Mouse (Mus musculus) spleen, adult 2 months (tissue): ENCODE data around the gene Kcnj4. TPM values are rescaled to one million over a fixed set of nuclear protein-coding genes. Genes with fewer than 3 reads are reported as not detected.

ENCODE experiments used
- DNase-seq, 2 experiments: peaks; one replicate each; pipeline versions ENCODE4 v3.0.0 to v3.0.0-alpha.2; 2012 to 2021; ENCODE audit warnings: low spot score in 2 of 2, low read depth in 1 of 2
- H3K27ac ChIP-seq: fragments of 200-500 bp; 2 replicates; pipeline ENCODE4 v1.5.1; 2012; ENCODE audit warnings: low read length, inconsistent platforms; ENCODE audit not compliant: insufficient read depth
- H3K27me3 ChIP-seq: fragments of 200-500 bp; 2 replicates; pipeline ENCODE4 v1.6.1; 2012; ENCODE audit warnings: mild to moderate bottlenecking, moderate library complexity, low read length, inconsistent platforms; ENCODE audit not compliant: control insufficient read depth, insufficient read depth
- H3K36me3 ChIP-seq: fragments of 200-500 bp; 2 replicates; pipeline ENCODE4 v1.6.1; 2012; ENCODE audit warnings: mild to moderate bottlenecking, low read length, inconsistent platforms; ENCODE audit not compliant: control insufficient read depth, insufficient read depth
- H3K4me1 ChIP-seq: fragments of 200-500 bp; 2 replicates; pipeline ENCODE4 v1.6.1; 2011; ENCODE audit warnings: inconsistent platforms; ENCODE audit not compliant: control insufficient read depth, insufficient read depth, insufficient read length
- H3K4me3 ChIP-seq: fragments of 200-500 bp; 2 replicates; pipeline ENCODE4 v1.5.1; 2011; ENCODE audit warnings: mild to moderate bottlenecking, inconsistent platforms; ENCODE audit not compliant: insufficient read depth, insufficient read length; ENCODE audit errors: extremely low read depth
- CTCF ChIP-seq: fragments of 200-500 bp; IDR thresholded peaks from 2 replicates; pipeline ENCODE4 v1.5.1; 2011; ENCODE audit warnings: mild to moderate bottlenecking, inconsistent platforms; ENCODE audit not compliant: insufficient read depth, insufficient read length, insufficient replicate concordance; ENCODE audit errors: extremely low read depth
- POLR2A ChIP-seq: fragments of 200-500 bp; IDR thresholded peaks from 2 replicates; pipeline ENCODE4 v1.6.1; 2011; ENCODE audit warnings: low read depth, low read length, inconsistent platforms
- WGBS: fragments of 180-500 bp; shearing (Covaris S2); methylation state at CpG from one replicate; pipeline ENCODE4 v1.1.7; 2018; 5-methylcytosine and 5-hydroxymethylcytosine counted together
- polyA plus RNA-seq: library from polyadenylated mRNA; depleted of rRNA; stranded (reverse); fragments of >200 nt; gene quantifications from 2 replicates; pipeline ENCODE4 v1.2.3, GENCODE M21; 2012

Kcnj4 gene
- polyA plus RNA-seq, 1 experiment, result not detected

DNA sequence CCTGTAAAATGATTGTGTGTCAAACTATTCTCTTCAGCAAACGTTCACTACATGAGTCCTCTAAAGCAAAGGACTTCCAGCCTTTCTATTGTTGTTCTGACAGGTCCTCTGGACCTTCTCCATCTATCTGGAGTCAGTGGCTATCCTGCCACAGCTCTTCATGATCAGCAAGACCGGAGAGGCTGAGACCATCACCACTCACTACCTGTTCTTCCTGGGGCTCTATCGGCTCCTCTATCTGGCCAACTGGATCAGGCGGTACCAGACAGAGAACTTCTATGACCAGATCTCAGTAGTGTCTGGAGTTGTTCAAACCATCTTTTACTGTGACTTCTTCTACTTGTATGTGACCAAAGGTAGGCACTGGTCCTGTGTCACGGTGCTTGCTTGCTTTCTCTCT is 20.5 kb upstream of the Kcnj4 start:
- TF ChIP-seq CTCF (no peak), POLR2A (no peak)
- H3K27ac ChIP-seq, result no peak overlapping the region
- H3K4me1 ChIP-seq, result no peaks in the 10 kb centered on the region
- peaks cover 17% of the 10 kb centered on the region for H3K36me3 ChIP-seq
- no peak overlapping the region for H3K4me3 ChIP-seq
- DNase-seq, result no peak
- 80% methylated on average over 5 of the region's 5 CpGs for WGBS
- no peaks in the 10 kb centered on the region for H3K27me3 ChIP-seq

DNA sequence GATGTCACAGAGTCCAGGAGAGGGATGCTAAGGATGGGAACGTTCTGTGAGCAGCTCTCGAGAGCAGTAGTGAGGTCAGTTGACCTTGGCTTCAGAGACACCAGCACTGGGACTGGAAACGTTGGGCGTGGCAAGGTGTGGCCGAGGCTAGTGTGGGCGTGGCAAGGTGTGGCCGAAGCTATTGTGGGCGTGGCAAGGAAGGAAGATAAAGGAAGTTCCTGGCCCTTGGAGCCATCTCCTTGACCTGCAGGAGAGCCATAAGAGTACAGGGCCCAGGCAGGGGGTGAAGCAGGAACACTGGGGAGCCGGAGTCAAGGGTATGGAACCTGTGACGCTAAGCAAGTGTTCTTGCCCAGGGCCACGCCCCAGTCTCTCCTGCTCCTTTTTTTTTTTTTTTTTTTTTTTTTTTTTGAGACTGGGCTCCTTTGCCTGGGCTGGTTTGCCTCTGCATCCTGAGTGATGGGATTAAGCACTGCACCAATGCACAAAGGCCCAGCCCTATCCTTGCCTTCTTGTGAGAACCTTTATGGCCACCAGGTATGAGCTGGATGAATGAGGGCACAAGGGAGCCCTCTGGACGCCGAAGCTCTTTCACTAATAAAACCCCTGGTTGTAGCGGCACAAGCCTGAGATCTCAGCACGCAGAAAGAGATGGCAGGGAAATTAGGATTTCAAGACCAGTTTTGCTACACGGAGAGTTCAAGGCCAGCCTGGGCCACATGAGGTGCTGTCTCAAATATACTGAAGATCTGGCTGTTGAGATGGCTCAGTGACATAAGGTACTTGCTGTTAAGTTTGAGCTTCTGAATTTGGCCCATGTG is 14.6 kb upstream of the Kcnj4 start:
- DNase-seq, result no peak
- peaks cover 8% of the 10 kb centered on the region; the same call in 1 of the 2 replicates for H3K27me3 ChIP-seq
- 71% methylated on average over 16 of the region's 16 CpGs for WGBS
- H3K27ac ChIP-seq, result no peak overlapping the region
- TF ChIP-seq POLR2A, result no peak
- no peak for TF ChIP-seq CTCF
- H3K4me3 ChIP-seq, result no peak overlapping the region
- H3K4me1 ChIP-seq, result peaks cover 3% of the 10 kb centered on the region; the same call in 1 of the 2 replicates
- H3K36me3 ChIP-seq, result no peaks in the 10 kb centered on the region

DNA sequence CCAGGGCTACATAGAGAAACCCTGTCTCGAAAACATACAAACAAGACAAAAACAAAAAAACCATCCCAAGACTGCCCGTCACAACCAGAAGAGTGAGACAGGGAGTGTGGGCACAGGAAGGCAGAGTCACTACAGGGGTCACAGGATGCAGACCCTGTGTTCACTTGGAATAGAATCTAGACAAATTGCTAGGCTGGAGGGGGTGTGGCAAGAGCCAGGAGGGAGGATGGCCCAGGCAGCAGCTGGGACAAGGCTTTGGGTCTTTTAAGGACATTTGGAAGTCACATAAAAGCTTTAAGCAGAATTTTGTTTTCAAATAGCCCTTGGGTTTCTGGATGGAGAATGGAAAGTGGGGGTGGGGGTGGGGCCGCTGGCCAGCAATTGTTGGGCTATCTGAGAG is 13.5 kb upstream of the Kcnj4 start:
- no peak for TF ChIP-seq CTCF
- Histone ChIP-seq H3K27me3 (peaks cover 10% of the 10 kb centered on the region; the same call in 1 of the 2 replicates), H3K36me3 (no peaks in the 10 kb centered on the region), H3K4me3 (no peak overlapping the region), H3K27ac (no peak overlapping the region), H3K4me1 (peaks cover 3% of the 10 kb centered on the region; the same call in 1 of the 2 replicates)
- WGBS, result 83% methylated on average over 3 of the region's 3 CpGs
- DNase-seq, result no peak

DNA sequence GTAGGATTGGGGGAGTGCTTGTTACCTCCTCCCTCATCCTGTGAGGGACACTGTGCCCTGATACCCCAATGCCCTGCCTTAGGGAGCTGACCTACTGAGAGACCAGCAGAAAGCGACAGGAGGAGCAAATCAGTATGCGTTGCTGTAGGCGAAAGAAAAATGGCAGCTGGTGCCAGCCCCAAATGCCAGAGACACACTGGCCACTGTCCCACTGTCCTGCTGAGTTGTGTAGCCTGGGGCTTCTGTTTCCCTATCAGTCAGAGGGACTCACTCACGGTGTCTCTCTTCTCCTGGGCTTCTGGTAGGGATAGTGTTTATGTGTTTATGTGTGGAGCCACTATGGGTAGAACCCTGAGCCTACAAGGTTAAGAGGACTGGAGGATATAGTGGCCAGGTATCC is 12.7 kb upstream of the Kcnj4 start:
- TF ChIP-seq CTCF (no peak), POLR2A (no peak)
- Histone ChIP-seq H3K27ac (no peak overlapping the region), H3K36me3 (no peaks in the 10 kb centered on the region), H3K4me1 (peaks cover 3% of the 10 kb centered on the region; the same call in 1 of the 2 replicates), H3K27me3 (peaks cover 12% of the 10 kb centered on the region; the same call in 1 of the 2 replicates), H3K4me3 (no peak overlapping the region)
- no peak for DNase-seq
- 91% methylated on average over 4 of the region's 4 CpGs for WGBS

DNA sequence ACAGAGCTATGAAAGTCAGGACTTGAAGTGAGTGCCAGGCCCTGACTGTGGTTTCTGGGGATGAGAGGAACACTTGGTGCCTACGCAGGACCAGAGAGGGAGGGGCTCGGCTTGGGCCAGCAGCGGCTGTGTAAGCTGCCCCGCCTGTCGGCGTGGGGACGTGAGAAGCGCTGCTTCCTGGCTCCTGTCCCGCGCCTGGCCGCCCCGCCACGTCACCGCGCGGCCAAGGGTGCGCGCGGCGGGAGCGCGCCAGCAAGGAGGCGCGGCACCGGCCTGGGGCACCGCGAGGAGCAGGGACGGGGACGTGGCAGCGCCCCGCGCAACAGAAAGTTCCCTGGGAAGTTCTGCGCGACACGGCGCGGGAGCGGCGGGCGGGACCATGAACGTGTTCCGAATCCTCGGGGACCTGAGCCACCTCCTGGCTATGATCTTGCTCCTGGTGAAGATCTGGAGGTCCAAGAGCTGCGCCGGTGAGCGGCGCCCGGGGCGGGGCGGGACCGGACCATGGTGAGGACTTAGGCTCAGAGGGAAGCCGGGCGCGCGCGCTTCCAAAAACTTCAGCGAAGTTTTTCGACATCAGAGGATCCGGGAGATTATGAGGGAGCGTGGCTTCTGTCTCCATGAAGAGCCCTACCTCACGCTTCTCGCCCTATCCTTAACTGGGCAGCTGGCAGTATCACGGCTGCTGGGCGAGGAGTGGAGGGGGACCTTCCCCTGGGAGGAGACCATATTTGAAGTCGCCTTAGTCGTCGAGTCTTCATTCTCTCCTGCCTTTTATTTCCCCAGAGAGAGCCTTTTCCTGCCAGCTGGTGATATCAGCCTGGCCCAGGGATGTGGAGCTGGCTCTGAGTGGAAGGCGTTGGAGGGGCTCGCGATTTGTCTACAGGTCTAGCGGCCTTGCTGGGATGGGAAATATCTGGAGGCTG is 11.4 kb upstream of the Kcnj4 start, which contains the start of gene Kdelr3:
Gene Kdelr3 (plus strand): TSS at position 241 of the 926 bp plus-strand sequence.
- H3K4me1 ChIP-seq, result peaks cover 3% of the 10 kb centered on the region; the same call in 1 of the 2 replicates
- TF ChIP-seq POLR2A (no peak), CTCF (no peak)
- 3% methylated on average over 71 of the region's 71 CpGs for WGBS
- no peak for DNase-seq
- no peak within 1 kb of the TSS for H3K27ac ChIP-seq
- peaks cover 17% of the 10 kb centered on the region for H3K27me3 ChIP-seq
- peak within 1 kb of the TSS; percentile 39; the same call in 1 of the 2 replicates for H3K4me3 ChIP-seq
- no peaks in the 10 kb centered on the region for H3K36me3 ChIP-seq

DNA sequence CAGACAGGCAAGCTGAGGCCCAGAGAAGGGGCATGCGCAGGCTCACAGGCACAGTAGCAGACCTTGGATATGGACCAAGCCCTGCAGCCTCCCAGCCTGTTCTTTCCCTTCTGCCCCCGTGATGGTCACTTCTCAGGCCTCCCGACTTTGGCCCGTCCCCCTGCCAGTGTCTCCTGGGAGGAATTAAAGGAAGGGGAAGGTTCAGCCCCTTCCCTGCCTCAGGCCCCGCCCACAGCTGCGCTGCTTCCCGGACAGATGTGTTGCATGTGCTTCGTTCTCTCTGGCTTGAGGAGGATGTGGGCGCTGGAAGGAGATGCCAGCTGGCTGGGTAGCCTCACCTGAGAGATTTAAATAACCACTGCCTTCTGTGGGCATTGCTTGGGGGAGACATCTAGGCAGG is 8.9 kb upstream of the Kcnj4 start:
- H3K27me3 ChIP-seq, result peaks cover 24% of the 10 kb centered on the region
- peaks cover 3% of the 10 kb centered on the region; the same call in 1 of the 2 replicates for H3K4me1 ChIP-seq
- no peak overlapping the region for H3K4me3 ChIP-seq
- 13% methylated on average over 9 of the region's 9 CpGs for WGBS
- DNase-seq, result no peak
- H3K36me3 ChIP-seq, result no peaks in the 10 kb centered on the region
- no peak overlapping the region for H3K27ac ChIP-seq
- TF ChIP-seq CTCF (no peak), POLR2A (no peak)
